Mouse (Mus musculus) layer of hippocampus, postnatal 10 days (tissue): ENCODE measurements at regions not wholly inside any gene's neighbourhood (a gene's known extent, or its start where the extent isn't known, plus 50 kb on each side); places are given as distances from the start of the nearest gene placed in this dataset.

Experiments used
- DNase-seq, 2 experiments: peaks; one replicate each; pipeline ENCODE4 v3.0.0; 2021; ENCODE audit warnings: low spot score in 2 of 2

- no peak for DNase-seq
These were observed 71.9 kb upstream of the Tmem215 start for GRCm38 (mm10) chr4:40400089-40400488.

DNA sequence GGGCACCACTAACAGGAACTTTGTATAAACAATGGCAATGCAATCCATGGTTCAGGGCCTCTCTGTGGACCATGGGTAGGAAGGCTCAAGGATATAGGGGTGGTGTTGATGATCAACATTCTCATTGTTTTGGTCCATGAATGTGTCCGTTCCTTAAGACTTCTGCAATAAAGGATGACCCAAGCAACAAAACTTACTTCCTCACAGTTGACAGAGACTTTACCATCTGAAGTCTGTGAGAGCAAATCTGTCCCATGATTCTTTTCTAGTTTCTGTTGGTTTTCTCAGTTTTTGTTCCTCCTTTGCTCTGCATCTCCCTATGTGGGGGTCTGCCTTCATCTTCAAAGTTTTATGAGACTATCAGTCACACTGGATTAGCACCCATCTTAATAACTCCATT lies 81.8 kb upstream of the Tmem215 start:
- DNase-seq, result no peak

DNA sequence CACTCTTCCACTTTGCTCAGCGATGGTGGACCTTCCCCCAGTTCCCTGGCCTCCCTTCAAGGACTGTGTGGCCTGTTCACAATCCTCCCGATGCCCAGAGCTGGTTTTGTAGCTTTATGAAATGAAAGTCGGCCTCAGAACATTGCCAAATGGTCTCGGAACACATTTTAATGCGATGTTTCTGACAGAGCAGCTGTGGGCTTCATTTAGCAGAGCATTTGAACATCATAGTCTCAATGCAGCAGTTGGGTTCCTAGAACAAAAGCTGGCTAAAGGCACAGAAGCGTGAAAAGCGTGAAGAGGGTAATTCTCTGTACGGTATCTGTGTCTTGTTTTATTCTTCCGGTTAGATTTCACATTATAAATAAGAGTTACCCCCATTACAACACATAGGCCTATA lies 86.7 kb upstream of the Tmem215 start:
- DNase-seq, result peak; percentile 13 to 27

- DNase-seq, result no peak
These were observed 87.3 kb upstream of the Tmem215 start for GRCm38 (mm10) chr4:40384704-40385103.

DNA sequence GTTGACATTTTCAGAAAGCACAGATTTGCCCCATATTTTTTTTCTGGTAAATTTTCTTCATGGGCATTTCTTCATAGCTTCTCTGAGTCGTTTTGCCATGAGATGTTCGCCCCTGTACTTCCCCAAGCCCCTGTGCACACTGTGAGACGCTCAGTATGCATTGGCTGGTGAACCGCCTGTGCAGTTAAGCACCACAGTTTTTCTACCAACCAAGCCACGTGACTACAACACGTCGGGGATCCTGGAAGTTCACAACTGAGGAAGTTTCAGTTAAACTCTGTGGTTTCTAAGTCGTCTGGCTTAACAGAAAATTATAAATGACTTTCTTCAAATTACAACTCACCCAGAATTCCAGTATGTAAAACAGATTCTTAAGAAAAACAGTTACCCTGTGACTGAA lies 91.7 kb upstream of the Tmem215 start:
- DNase-seq, result no peak

- DNase-seq, result no peak
These were observed 96.4 kb upstream of the Ndufb6 start for GRCm38 (mm10) chr4:40375439-40376154.

GRCm38 (mm10) chr4:40374213-40374612 lies 95.0 kb upstream of the Ndufb6 start:
- no peak for DNase-seq

- DNase-seq, result no peak
These were observed 85.1 kb upstream of the Ndufb6 start for GRCm38 (mm10) chr4:40364329-40364728.

GRCm38 (mm10) chr4:40359307-40359706 lies 80.1 kb upstream of the Ndufb6 start:
- no peak for DNase-seq

- DNase-seq, result no peak
These were observed 78.0 kb upstream of the Ndufb6 start for GRCm38 (mm10) chr4:40357088-40357853.

GRCm38 (mm10) chr4:40355791-40356450 lies 76.7 kb upstream of the Ndufb6 start:
- DNase-seq, result no peak

- DNase-seq, result peak in 1 of 2 experiments; percentile 12
These were observed 75.2 kb upstream of the Ndufb6 start for GRCm38 (mm10) chr4:40354456-40354855.

GRCm38 (mm10) chr4:40351648-40352047 lies 72.4 kb upstream of the Ndufb6 start:
- no peak for DNase-seq

GRCm38 (mm10) chr4:40351090-40351489 lies 71.9 kb upstream of the Ndufb6 start:
- no peak for DNase-seq

- no peak for DNase-seq
These were observed 66.6 kb upstream of the Ndufb6 start for GRCm38 (mm10) chr4:40345847-40346246.

DNA sequence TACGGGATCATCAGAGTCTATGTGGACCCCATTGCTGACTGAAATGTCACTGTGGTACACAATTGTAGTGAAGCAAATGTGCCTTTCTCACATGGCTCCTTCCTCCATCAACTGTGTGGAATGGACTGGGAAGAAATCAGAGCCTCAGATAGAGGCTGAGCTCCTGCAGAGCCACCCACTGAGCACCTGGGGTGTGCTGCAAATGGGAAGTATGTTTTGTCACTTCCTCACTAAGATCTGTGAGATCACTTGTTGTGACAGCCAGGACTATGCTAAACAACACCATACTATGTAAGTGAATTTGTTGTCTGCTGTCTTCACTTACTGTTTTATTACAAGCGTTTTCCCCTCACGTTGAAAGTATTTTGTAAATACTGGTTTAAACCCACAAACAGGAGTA lies 63.0 kb upstream of the Ndufb6 start:
- no peak for DNase-seq

DNA sequence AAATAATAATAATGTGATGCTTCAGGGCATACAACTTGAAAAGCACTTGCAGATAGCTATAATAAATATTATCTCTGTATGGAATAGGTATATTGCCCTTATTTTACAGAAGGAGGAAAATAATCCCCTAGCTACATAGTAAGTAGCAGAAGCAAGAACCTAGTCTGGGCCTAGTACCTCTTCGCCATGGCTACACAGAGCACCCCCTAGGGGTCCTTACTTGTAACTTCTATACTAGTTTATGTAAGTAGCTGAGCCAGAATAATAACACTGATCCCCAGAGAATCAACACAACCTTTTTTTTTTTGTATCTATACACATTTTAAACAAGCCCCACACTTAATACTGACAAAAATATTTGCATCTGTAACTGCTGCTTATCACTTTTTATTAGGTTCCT lies 55.6 kb upstream of the Ndufb6 start:
- no peak for DNase-seq

DNA sequence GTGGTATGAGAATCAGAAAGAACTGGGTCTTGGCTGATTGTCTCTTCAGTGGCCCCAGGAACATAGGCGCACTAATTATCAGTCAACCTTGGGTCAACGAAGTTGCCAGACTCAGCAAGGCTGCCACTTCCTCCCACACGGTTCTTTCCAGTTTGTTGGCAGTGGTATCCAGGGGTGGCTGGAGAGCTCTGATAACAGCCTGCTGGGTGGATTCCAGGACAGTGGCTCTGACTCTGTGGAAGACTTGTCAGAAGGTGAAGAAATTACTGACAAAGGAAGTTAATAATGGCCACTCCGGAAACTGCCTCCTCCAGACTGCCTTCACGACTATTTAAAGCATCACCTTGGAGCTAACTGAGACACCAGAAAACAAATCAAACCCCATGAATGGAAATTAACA lies 50.5 kb upstream of the Ndufb6 start:
- DNase-seq, result no peak
